Mouse (Mus musculus) cerebellum, adult 11 months (tissue): ENCODE measurements around the gene Adam15.

Experiments
- DNase-seq: peaks from one replicate; pipeline ENCODE4 v3.0.0; 2022

Gene Adam15

GRCm38 (mm10) chr3:89383651-89384255 is 34.0 kb upstream of the Adam15 start:
- no peak for DNase-seq

DNA sequence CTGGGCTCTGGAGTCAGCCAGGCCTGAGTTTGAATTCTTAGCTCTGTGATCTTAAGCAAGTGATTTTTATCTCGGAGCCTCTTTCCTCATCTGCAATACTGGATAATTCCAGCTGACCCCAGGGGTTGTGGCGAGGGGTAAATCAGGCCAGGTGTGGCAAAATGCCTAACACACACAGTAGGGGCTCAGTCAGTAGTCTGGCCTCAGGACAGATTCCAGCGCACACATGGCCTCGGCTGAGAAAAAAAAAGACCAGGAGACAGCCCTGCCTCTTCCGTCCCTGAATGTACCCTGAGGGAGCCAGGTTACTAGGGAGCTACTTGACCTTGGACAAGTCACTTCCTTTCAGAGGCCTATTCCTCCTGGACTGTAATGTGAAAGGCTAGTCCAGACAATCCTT is 33.2 kb upstream of the Adam15 start:
- DNase-seq = no peak

- no peak for DNase-seq
These were observed 32.5 kb upstream of the Adam15 start for GRCm38 (mm10) chr3:89382033-89382882.

GRCm38 (mm10) chr3:89381233-89381632 is 31.4 kb upstream of the Adam15 start:
- DNase-seq = no peak

DNA sequence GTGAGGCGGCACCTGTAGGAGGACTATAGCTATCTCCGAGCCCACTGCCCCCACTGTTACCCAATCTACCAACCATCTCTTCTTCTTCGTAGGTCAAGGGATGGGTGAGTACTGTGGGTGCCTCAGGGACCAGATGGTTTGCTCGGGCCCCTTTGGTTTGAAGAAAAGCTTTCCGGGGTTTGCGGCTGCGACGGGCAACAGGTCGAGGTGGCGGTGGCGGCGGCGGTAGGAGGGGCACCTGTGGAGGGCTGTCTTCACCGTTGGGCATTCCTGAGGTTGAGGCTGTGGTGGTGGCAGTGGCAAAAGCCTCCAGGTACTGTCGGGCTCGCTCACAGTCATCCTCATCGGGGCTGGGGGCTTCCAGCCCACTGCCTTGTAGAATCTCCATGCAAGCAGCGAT is 30.9 kb upstream of the Adam15 start:
- no peak for DNase-seq

GRCm38 (mm10) chr3:89380291-89380690 is 30.5 kb upstream of the Adam15 start:
- no peak for DNase-seq

DNA sequence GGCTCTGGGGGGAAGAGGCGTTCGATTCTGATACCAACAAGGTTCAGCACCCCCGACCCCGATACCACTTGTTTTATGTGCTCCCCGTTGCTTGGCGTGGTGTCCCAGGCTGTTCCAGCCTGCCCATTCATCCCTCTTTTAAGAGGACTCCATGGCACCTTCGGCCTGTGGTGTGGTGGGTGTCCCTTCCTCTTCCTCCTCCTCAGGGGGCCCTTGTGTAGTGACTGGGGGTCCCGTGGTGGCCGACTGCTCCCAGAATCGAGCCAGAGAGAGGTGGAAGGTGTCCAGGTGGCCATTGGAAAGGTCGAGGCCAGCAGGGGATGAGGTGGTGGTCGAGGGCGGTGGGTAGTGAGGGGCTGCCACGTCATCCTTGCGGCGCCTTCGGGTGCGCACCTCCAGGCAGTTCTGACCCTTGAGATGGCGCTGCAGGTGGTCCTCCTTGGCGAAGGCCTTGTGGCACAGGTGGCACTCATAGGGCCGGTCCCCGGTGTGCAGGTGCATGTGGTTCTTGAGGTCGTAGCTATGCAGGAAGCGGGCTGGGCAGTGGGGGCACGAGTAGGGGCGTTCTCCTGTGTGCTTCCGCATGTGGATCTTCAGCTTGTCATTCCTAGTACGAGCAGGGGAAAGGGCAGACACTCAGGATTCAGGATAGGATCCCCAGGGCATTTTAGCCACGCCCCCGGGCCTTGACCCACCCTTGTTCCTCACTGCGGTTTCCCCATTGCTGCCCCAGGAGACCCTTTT is 29.8 kb upstream of the Adam15 start:
- no peak for DNase-seq

- peak; percentile 58 for DNase-seq
These were observed 28.7 kb upstream of the Adam15 start for GRCm38 (mm10) chr3:89378394-89379067.

GRCm38 (mm10) chr3:89377831-89378230 is 28.0 kb upstream of the Adam15 start:
- no peak for DNase-seq

- DNase-seq = no peak
These were observed 23.9 kb upstream of the Adam15 start for GRCm38 (mm10) chr3:89373581-89374231.

DNA sequence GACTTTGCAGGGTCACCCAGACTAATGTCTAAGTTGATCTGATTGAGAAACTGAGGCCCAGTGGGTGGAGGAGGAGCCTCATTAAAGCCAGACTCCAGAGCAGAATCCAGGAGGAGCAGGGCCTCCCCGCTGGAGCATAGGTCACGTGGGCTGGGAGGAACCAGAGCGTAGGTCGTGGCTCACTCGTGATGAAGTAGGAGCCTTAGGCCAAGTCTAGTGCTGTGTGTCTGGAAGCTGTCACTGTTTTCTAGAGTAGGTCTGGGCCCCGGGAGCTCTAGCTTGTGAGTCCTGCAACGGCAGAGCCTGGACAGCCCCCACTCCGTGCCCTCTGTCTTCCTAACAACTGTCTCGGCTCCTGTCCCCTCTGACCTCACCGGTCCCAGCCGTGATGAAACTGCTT is 17.5 kb upstream of the Adam15 start:
- DNase-seq = no peak

DNA sequence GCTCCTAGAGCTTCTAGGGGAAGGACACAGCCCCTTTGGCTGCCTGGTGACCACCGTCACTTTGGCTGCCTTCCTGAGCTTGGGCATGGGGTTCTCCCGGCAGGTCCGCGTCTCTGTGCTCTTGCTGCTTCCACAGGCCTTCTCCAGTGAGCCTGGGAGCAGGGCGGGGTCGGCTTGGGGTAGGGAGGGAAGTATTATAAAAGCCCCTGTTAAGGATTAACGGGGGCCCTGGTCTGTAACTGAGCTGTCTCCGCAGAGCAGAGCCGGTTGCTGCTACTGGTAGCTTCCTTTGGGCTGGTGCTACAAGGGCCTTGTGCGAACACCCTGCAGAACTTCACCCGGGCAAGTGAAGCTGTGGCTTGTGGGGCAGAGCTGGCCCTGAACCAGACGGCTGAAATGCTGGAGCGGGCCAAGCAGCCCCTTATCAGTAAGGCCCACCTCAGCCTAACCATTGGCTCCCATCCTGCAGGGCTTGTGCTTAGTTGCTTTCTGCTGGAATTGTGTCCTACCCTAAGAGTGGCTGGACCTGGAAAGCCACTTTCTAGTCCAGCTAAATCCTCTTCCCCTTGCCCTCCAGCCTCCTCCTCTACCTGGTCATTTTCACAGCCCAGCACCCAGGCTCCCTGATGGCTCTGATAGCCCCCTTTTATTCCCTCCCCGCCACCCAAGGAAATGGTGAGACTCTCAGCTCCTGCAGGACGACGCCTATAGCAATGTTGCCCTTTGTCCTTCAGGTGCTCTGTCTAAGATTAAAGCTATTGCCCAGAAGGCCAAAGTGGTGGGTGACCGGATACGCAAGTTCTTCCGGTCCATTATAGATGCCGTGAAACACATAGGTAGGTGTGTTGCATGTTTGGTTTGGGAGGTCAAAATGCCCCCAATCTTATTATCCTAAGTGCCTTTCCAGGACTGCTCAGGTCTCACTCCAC is 16.0 kb upstream of the Adam15 start:
- DNase-seq = no peak

DNA sequence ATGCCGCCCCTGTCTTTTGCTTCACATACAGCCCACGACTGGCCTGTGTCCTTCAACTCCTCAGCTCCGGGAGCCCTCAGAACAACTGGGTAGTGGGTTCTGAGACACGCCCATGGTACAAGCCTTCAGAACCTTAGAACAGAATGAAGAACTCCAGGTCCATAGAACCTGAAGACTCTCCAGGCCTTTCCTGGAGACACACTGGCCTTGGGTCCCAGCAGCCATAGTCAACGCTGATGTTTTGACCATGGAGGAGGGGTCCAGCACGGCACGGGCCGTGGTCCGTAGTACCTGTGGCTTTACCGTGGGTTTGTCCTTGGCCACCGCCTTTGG is 15.3 kb upstream of the Adam15 start, which contains the start of gene Dcst1:
Gene Dcst1, minus strand, starts transcription at position 101 of the 333 bp plus-strand sequence.
- no peak for DNase-seq

DNA sequence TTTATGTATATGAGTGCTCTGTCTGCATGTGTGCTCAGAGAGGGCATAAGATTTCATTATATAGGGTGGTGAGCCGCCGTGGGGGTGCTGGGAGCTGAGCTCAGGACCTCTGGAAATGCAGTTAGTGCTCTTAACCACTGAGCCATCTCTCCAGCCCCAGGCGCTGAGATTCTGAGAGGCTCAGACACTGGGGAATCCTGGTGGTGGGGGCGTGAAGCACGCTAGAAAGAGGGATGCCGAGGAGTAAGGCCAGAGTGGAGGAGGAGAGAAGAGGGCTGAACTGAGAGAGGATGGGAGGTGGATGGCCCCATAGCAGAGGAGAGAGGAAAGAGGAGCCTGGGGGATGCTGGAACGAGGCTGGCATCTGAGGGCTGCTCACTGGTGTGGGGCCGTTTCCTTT is 14.8 kb upstream of the Adam15 start:
- no peak for DNase-seq

DNA sequence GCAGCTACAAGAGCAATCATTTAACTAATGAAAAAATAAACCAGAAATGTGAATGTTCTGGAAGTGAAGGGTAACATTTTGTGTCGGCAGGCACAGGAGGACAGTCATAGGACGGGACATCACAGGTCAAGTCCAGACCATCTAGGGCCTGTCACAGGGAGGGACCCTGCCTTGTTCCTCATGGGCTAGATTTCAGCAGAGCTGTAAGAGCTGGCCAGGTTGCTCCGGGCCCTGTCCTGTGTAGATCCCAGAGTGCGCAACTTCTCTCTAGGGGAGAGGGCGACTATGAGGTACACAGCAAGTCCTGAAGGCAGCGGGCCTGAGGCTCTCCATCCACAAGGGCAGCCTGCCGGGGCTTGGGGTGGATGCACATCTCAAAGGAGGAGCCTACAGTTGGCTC is 11.9 kb upstream of the Adam15 start, which contains the start of gene Dcst2:
Gene Dcst2, plus strand, starts transcription at position 301 of the 400 bp plus-strand sequence.
- DNase-seq = no peak

- DNase-seq = no peak
These were observed 10.4 kb upstream of the Adam15 start for GRCm38 (mm10) chr3:89360237-89360636.

DNA sequence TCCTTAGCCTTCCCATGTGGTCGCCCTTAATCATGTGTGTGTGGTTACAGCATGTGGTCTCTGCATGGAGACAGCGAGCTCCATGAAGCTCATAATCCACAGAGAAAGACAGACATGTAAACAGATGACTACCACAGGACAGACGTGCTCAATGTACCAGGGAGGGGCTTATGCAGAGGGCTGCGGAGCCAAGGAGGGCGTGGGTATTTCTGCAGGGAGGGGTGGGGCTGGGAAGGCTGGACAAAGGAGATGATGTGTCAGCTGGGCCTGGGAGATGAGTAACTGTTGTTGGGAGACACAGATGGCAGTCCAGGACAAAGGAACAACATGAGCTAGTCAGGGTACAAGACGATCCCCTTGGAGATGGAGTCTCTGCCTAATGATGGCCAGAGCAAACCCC is 9.8 kb upstream of the Adam15 start:
- DNase-seq = no peak

- DNase-seq = no peak
These were observed 6.2 kb upstream of the Adam15 start for GRCm38 (mm10) chr3:89356029-89356428.

- no peak for DNase-seq
These were observed 5.7 kb upstream of the Adam15 start for GRCm38 (mm10) chr3:89355512-89355902.

DNA sequence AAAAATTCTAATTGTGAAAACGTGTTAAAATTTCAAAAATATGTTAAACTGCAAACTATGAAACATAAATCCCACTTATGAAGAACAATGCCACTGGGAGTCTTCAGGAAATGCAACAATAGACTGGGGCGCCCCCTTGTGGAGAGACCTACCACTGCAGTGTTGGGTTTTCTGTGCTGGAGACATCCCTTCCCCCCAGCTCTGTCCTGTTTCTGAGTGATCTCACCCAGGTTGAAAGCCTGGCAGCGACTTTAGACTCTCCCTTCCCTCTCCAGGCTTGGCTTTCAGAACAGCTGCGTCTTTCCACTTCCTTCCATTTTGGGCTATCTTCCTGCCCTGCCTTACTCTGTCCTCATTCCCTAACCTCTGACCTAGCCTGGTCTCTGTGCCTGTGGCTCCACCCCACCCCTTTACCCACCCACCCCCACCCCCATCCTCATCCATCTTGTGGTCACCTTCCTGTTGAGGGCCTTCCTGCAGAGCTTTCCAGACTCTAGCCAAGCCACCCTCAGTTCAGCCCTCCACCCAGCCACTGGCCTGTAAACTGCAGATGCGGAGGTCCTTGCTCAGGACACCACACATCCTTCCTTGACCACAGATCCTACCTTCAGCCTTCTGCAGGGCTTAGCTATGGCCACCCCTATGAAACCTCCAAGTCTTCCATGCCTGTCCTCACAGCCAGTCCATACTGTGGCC is 5.2 kb upstream of the Adam15 start:
- peak; percentile 82 for DNase-seq

GRCm38 (mm10) chr3:89351271-89351670 is 1.5 kb upstream of the Adam15 start:
- DNase-seq = no peak
